Mouse (Mus musculus): ENCODE results near the gene Fgb.

DNA sequence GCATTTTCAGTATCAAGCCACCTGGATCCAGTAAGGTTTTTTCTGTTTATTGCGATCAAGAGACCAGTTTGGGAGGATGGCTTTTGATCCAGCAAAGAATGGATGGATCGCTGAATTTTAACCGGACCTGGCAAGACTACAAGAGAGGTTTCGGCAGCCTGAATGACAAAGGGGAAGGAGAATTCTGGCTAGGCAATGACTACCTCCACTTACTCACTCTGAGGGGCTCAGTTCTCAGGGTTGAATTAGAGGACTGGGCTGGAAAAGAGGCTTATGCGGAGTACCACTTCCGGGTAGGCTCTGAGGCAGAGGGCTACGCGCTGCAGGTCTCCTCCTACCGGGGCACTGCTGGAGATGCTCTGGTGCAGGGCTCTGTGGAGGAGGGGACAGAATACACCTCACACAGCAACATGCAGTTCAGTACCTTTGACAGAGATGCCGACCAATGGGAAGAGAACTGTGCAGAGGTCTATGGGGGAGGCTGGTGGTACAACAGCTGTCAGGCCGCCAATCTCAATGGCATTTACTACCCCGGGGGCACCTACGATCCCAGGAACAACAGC, 16.8 kb downstream of the Fgb start:
- TF ChIP-seq CTCF (IDR thresholded peaks at IDR 0.05; ENCODE audit: low read depth, low read length), result no peak
- no peak for TF ChIP-seq POLR2AphosphoS5 (IDR thresholded peaks at IDR 0.05; ENCODE audit: insufficient replicate concordance, low read depth, low read length)
- no peak for TF ChIP-seq GATA1 (IDR thresholded peaks at IDR 0.05; ENCODE audit: borderline replicate concordance, low read length)
- TF ChIP-seq TAL1 (conservative IDR thresholded peaks at IDR 0.05; ENCODE audit: low read depth, low read length), result no peak
- no peak for TF ChIP-seq GATA2 (IDR thresholded peaks at IDR 0.05; ENCODE audit: borderline replicate concordance, low read depth, low read length)

Measured in G1E (cell line).